Mouse (Mus musculus) lung, postnatal 0 days (tissue): ENCODE measurements around the gene Cables2.
A peak's percentile ranks its signal among the peaks of the same experiment; 100 is the strongest.

Source experiments
- CTCF ChIP-seq: IDR thresholded peaks from 2 replicates; pipeline ENCODE4 v1.5.1; 2016; ENCODE audit warnings: antibody characterized with exemption, mild to moderate bottlenecking
- EP300 ChIP-seq: IDR thresholded peaks from 2 replicates; pipeline ENCODE4 v1.6.1; 2016; ENCODE audit warnings: antibody characterized with exemption, mild to moderate bottlenecking, control low read depth

GRCm38 (mm10) chr2:180257001-180257521, 16.2 kb downstream of the Cables2 start, which contains the start of gene Rps21:
- peak; percentile 32; the same call in 1 of the 2 replicates for TF ChIP-seq EP300
- peak; percentile 29 for TF ChIP-seq CTCF
